Mouse (Mus musculus) right cerebral cortex, postnatal 10 days (tissue): Measurements from ENCODE around the gene 2010109A12Rik.

Source experiments
- DNase-seq, 2 experiments: peaks; one replicate each; pipeline ENCODE4 v3.0.0; 2021; ENCODE audit warnings: low spot score in 2 of 2

2010109A12Rik gene

GRCm38 (mm10) chr5:93229527-93229926 lies 23.2 kb downstream of the 2010109A12Rik start:
- DNase-seq: no peak

DNA sequence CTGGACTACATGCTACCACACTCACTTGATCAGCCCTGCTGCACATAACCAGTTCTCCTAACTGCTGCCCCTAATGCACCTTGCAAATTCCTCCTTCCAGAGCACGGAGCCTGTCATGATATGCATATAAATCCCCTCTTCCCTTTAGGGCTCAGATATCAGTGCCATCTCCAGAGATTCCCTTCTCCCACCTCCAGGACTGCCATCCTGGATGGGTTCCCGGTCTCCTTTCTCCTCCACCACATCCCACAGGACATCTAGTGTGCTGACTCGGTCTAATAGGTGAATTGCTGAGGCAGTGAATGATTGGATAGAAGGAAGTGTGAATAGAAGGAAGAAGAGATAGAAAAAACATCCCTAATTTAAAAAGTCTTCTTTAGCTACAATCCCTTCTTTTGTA lies 25.4 kb downstream of the 2010109A12Rik start:
- DNase-seq: no peak

GRCm38 (mm10) chr5:93232838-93233237 lies 26.5 kb downstream of the 2010109A12Rik start:
- DNase-seq: no peak

DNA sequence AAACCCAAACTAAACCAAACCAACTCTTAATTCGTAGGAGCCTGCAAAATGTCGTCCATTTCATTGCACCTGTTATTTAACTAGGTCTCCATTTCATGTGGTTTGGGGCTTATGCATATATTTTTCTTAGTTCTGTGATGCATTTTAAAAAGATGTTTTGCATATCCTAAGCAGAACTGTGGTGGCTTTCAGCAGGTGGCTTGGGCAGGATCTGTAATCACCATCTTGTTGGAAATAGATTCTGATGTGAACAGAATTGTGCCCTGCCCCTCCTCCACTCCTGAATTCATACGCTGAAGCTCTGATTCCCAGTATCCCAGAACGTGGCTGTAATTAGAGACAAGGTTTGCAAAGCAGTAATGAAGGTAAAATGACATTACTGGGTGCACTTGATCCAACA lies 27.8 kb downstream of the 2010109A12Rik start:
- DNase-seq: peak; percentile 27 to 34

GRCm38 (mm10) chr5:93234605-93235004 lies 28.3 kb downstream of the 2010109A12Rik start:
- DNase-seq: no peak

- DNase-seq: no peak
Observed at GRCm38 (mm10) chr5:93235888-93236287, 29.6 kb downstream of the 2010109A12Rik start.

GRCm38 (mm10) chr5:93236541-93236940 lies 30.2 kb downstream of the 2010109A12Rik start:
- no peak for DNase-seq

GRCm38 (mm10) chr5:93239590-93240544 lies 33.5 kb downstream of the 2010109A12Rik start:
- no peak for DNase-seq

GRCm38 (mm10) chr5:93245280-93245679 lies 39.0 kb downstream of the 2010109A12Rik start:
- DNase-seq: no peak

- DNase-seq: no peak
Observed at GRCm38 (mm10) chr5:93249940-93250578, 43.7 kb downstream of the 2010109A12Rik start.

GRCm38 (mm10) chr5:93251001-93251760 lies 44.9 kb downstream of the 2010109A12Rik start:
- DNase-seq: no peak

DNA sequence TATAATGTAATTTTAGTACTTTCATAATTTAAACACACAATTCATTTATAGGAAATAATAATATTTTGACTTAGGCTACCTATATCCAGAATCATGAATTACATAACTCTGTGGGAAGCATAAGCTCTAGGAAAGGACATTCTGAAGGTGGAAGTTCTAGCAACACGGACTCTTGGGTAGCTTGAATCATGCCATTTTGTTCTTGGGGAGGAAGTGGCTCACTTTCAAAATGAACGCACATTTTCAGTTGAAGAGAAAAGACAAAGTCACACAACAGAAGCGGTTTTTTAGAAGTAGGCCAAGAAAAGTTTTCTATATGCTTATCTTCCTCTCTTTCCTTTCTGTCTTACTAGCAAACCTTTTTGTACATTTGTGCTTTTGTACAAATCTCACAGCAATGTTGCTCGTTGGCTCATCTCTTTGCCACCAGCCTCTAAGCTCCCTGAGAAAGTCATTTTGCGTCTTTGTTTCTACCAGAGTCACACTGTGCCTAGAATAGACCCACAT lies 49.5 kb downstream of the 2010109A12Rik start:
- no peak for DNase-seq

GRCm38 (mm10) chr5:93256820-93257405 lies 50.6 kb downstream of the 2010109A12Rik start:
- DNase-seq: no peak

- DNase-seq: no peak
Observed at GRCm38 (mm10) chr5:93259349-93259748, 53.0 kb downstream of the 2010109A12Rik start.

GRCm38 (mm10) chr5:93260983-93261382 lies 54.7 kb downstream of the 2010109A12Rik start:
- no peak for DNase-seq

- peak in 1 of 2 experiments; percentile 33 for DNase-seq
Observed at GRCm38 (mm10) chr5:93262751-93263150, 56.4 kb downstream of the 2010109A12Rik start.
